Mouse (Mus musculus) kidney, adult 18-20 months (tissue): ENCODE results near the gene H2-Eb1.
"Not testable (repeated sequence)": the region's sequence is repeated elsewhere in the genome, so short reads cannot be mapped to it uniquely, and the experiment has no call there.

Source experiments
- DNase-seq: peaks from one replicate; pipeline ENCODE4 v3.0.0; 2021

Gene H2-Eb1

DNA sequence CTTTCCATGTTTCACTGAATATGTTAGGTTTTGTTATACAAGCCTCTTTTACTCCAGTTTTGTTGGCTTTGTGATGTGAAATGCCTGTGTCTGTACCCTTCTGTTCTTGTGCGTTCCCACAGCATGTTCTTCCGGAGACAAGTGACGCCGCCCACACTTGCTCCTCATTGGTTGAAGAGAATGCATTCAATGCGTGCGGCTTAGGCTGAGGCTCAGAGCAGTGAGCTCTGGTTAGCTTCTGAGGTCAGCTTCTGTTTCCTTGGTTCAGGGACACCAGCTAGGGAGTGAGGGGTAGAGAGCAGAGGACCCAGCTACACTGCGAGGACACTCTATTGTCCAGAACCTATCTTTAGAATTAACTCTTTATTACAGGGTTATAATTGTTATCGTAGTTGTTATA, 14.1 kb upstream of the H2-Eb1 start:
- peak; percentile 80 for DNase-seq

DNA sequence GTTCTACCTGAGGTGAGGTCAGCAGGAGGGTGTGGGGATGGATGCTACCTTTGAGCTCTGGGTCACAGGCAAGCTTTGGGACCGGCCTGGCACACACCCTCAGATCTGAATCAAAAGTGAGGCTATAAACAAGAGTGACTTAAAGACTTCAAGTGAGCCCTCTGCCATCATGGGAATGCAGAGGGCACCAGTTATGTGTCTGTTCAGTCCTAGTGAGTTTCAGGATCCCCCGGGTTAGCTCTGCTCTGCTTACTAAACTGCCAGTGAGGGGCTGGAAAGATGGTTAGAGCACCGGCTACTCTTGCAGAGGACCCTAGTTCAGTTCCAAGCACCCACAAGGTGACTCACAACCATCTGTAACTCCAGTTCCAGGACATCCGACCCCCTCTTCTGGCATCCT, 13.1 kb upstream of the H2-Eb1 start:
- DNase-seq, result no peak

- DNase-seq, result peak; percentile 1
Observed at GRCm38 (mm10) chr17:34293533-34293932, 12.1 kb upstream of the H2-Eb1 start.

GRCm38 (mm10) chr17:34294249-34294648, 11.4 kb upstream of the H2-Eb1 start:
- peak; percentile 1 for DNase-seq

- no peak for DNase-seq
Observed at GRCm38 (mm10) chr17:34295307-34295706, 10.4 kb upstream of the H2-Eb1 start.

DNA sequence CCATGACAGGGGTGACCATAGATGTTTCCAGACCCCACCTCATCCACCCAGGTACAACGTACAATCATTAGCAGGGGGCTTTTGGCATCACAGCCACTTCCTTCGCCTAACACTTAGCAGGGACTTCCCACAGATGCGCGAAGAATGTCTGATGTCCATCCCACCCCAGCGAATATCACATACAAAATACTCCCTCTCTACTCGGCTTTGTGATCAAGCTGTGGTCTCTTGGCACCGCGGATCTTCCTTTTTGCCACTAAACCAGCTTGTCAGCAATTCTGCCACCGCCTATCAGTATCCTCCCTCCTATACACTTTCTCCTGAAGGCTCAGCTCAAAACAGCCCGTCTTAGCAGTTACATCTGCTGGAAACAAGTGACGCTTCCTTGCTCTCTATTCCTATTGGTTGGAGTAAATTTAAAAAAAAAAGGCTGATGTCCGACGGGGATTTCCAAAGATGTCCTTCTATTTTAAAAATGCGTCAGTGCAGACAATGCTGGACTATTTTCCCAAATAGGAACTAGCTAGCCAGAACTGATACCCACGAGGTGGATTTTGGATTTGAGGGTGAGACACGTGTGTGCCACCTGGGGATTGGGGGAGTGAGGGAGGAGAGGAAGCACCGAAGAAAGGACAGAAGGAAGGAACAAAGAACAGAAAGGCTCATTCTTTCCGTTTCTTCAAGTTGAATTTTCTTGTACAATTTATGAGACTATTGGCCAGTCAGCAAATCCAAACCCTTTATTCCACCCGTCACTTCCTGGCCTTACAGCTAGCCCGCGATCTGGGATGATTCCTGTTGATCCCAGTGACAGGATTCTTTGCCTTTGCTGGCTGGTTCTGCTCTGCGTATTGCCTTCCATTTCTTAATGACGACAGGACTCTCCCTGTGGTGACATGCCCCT, 9.5 kb upstream of the H2-Eb1 start:
- DNase-seq, result peak; percentile 41

GRCm38 (mm10) chr17:34299356-34299755, 6.3 kb upstream of the H2-Eb1 start:
- no peak for DNase-seq

DNA sequence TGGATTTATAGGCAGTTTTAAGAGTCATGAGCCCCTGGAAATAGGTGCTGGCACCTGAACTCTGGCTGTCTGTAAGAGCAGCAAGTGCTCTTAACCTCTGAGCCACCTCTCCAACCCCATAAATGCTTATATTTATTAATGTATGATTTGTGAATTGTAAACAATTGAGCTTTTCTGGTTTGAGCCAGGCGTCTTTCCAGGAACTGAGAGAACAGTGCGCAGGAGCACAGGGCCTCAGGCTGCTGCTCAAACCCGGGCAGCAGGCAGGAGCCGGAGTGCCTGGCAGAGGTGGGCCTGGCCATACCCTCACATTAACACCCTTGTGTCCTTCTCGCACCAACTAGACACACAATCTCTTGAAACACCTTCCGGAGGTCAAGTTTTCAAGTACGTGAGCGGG, 5.6 kb upstream of the H2-Eb1 start:
- DNase-seq, result no peak

- DNase-seq, result no peak
Observed at GRCm38 (mm10) chr17:34300691-34301566, 4.7 kb upstream of the H2-Eb1 start.

GRCm38 (mm10) chr17:34301670-34302190, 3.9 kb upstream of the H2-Eb1 start:
- no peak for DNase-seq

DNA sequence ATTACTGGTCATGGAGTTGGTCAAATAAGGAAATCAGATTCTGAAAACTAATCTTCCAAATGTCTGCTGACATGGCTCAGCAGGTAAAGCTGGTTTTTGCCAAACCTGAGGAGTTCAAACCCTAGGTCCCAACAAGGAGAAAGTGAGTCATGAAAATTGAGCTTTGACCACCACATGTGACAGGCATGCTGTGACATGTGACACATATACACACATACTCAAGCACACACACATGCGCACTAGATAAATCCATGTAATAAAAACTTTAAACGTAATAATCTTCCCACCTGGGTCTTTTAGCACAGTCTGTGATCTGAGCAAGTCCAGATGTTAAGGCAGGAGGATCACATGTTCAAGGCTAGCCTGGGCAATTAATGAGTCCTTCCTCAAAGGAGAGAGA, 1.9 kb upstream of the H2-Eb1 start:
- DNase-seq, result no peak

GRCm38 (mm10) chr17:34304751-34305150, 916 bp upstream of the H2-Eb1 start:
- peak; percentile 64 for DNase-seq

GRCm38 (mm10) chr17:34306407-34306806, 740 bp downstream of the H2-Eb1 start:
- DNase-seq, result no peak

DNA sequence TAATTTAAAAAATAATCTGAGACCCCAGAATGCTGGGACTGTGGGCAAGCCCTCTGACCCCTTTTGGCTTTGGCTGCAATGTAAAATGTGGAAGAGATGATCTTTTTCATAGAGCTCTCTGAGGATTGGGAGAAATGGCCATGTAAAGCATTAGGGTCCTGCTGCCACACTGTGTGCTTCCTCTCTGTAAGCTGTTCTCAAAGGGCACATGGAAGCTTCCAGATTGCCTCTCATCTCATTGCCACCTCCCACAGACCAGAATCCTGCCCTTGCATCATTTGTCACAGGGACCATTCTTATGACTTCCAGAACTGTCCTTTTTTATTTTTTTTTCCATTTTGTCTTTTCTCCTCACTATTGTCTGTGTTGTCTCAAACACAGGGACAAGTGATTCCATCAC, 1.5 kb downstream of the H2-Eb1 start:
- no peak for DNase-seq

- DNase-seq, result no peak
Observed at GRCm38 (mm10) chr17:34308161-34308560, 2.5 kb downstream of the H2-Eb1 start.

- no peak for DNase-seq
Observed at GRCm38 (mm10) chr17:34309225-34309624, 3.6 kb downstream of the H2-Eb1 start.

- peak; percentile 75 for DNase-seq
Observed at GRCm38 (mm10) chr17:34309683-34310385, 4.2 kb downstream of the H2-Eb1 start.

DNA sequence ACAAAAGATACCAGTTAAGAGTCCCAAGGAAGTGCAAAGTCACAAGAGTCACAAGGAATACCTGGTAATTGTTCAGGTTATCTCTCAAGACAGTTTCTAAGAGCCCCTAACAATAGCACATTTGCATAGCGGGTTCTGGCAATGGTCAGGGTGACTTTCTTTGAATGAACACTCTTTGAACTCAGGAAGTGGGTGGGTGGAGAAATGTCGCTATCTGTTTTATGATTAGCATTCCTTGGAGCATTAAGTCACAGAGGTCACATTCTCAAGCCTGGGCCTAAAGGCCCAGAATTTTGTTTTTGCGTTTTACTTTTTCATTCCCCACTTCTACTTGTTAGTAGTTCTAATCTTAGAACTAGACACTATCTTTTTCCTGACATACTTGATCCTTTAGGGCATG, 4.9 kb downstream of the H2-Eb1 start:
- not testable (repeated sequence) for DNase-seq

DNA sequence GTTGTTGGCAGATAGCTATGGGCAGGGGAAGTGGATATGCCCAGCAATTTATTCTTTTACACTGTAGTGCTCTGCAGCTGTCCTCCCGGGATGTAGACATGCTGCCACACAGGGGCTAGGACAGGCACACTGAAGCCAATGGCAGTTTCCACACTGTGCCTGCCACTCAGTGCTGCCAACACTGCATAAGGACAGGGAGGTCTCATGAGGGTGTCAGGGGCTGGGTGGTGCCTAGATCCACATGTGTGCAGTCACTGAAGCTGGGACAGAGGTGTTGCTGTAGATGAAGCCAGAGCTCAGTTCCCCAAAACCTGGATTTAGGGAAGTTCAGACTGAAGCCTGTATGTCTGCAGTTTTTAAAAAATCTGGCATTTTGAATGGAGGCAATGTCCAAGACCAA, 6.5 kb downstream of the H2-Eb1 start:
- DNase-seq, result no peak

- DNase-seq, result peak; percentile 80
Observed at GRCm38 (mm10) chr17:34313393-34313792, 7.7 kb downstream of the H2-Eb1 start.

- DNase-seq, result no peak
Observed at GRCm38 (mm10) chr17:34314286-34314685, 8.6 kb downstream of the H2-Eb1 start.

GRCm38 (mm10) chr17:34315512-34315911, 9.8 kb downstream of the H2-Eb1 start:
- no peak for DNase-seq

- DNase-seq, result no peak
Observed at GRCm38 (mm10) chr17:34316697-34317096, 11.0 kb downstream of the H2-Eb1 start.
